Mouse (Mus musculus) spleen, adult 12 weeks (tissue): Measurements from ENCODE around the gene Dppa5a.
"Not testable (repeated sequence)": the region's sequence is repeated elsewhere in the genome, so short reads cannot be mapped to it uniquely, and the experiment has no call there.

Experiments used
- DNase-seq: peaks from one replicate; pipeline ENCODE4 v3.0.0; 2022; ENCODE audit warnings: low spot score

The Dppa5a gene

DNA sequence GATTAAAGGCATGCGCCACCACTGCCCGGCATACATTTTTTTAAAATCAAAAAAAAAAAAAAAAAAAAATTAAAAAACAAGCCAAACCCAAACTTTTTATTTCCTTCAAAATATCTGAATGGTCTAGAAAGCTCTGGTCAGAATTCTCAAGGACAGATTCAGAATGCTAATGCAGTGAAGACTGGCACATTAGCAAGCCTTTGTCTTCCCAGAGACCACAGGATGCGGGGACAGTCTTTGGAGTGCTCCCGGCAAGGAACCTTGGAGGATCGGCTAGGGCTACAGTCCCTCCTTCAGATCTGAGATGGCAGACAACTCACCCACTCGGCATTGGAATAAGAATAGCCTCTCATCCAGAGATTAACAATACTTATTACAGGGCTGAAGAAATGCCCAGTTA, 3.3 kb downstream of the Dppa5a start:
- DNase-seq = no peak

DNA sequence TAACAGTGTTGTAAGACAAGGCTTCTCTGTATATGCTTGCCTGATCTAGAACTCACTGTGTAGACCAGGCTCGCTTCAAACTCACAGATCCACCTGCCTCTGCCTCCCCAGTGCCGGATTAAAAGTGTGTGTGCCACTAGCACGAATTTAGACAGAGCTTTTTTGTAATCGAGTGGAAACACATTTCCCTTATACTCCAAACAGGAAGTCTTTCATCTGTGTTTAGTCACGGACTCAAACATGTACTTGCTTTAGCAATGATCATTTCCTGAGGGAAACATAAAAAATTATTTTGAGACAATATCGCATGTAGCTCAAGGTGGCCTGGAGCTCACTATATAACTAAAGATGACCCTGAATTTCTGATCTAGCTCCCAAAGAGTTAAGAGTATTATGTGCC, 4.6 kb downstream of the Dppa5a start:
- no peak for DNase-seq

DNA sequence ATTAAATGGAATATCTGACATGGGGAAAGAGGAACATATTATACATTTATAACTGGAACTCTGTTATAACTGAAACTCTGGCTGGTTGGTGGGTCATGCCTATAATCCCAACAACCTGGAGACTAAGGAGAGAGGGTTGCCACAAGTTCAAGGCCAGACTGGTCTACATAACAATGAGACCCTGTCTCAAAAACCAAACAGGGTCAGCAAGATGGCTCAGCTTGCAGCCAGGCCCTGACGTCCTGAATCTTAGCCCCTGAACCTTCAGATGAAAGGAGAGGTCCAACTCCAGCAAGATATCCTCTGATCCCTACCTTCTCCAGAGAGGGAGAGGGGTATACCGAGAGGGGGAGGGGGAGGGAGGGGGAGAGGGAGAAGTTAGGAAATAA, 7.5 kb downstream of the Dppa5a start:
- no peak for DNase-seq

DNA sequence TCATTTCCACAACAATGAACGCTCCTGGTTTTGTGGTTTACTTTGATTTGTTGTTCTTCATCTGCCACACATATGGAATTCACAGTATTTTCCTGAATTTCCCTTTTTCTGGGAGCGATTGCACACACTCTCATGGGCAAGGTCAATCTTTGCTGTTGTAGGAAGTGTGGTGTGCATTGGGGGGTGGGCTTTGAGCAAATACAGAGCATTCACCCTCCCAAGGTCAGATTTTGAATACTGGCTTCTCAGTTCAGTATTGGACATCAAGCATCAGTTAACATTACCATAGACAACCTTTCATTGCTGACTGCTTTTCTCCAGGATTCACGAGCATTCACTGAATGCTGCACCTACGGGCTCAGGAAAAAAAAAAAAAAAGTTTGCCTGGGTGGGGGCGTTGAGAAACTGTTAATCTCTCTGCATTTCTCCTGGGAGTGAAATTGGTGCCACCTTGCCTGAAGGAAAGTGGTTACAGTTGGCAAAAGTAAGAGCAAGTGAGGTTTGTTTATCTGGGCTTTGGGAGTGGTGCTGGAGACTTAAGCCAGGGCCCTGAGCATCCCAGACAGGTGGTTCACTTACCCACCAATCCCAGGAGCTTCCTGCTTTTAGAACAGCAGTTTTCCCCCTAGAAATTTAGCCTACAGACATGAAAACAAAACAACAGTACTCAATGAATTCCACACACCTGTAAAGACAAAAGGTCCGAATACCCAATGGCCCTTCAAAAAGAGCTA, 8.1 kb downstream of the Dppa5a start:
- DNase-seq = no peak

DNA sequence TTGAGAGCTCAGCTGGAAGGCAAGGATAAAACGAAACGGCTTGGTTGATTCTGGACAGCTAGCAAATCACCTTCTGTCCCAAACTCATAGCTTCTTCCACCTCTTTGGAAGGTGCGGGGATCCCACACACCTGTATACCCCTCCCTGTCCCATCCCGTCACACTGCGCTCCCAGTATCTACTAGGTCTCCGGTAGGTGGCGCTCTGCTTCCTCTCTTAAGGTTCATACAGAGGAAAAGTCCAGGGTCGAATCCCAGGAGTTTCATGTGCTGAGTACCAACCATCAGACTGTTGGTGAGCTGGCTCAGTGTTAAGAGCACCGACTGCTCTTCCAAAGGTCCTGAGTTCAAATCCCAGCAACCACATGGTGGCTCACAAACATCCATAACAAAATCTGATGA, 9.9 kb downstream of the Dppa5a start:
- DNase-seq = peak; percentile 22

DNA sequence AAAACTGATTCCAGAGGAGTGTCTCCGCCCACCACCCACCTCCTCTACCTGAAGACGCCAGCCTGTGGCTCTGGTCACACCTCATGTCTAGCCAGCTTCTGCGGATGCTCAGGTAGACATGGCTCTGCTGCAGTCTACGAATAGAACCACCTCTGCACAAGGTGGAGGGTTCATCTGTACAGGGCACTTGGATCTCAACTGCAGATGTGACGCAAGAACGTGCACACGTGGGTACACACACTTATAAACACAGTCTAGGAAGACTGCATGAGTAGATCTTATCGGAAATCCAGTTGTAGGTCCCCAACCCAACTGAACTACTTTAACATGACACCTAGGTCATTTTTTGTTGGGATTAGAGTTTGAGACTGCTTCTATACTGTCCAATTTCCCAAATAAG, 12.4 kb downstream of the Dppa5a start, which contains the start of gene Gsta2:
Gene Gsta2, minus strand, starts transcription at position 178 of the 400 bp plus-strand sequence.
- DNase-seq = no peak

DNA sequence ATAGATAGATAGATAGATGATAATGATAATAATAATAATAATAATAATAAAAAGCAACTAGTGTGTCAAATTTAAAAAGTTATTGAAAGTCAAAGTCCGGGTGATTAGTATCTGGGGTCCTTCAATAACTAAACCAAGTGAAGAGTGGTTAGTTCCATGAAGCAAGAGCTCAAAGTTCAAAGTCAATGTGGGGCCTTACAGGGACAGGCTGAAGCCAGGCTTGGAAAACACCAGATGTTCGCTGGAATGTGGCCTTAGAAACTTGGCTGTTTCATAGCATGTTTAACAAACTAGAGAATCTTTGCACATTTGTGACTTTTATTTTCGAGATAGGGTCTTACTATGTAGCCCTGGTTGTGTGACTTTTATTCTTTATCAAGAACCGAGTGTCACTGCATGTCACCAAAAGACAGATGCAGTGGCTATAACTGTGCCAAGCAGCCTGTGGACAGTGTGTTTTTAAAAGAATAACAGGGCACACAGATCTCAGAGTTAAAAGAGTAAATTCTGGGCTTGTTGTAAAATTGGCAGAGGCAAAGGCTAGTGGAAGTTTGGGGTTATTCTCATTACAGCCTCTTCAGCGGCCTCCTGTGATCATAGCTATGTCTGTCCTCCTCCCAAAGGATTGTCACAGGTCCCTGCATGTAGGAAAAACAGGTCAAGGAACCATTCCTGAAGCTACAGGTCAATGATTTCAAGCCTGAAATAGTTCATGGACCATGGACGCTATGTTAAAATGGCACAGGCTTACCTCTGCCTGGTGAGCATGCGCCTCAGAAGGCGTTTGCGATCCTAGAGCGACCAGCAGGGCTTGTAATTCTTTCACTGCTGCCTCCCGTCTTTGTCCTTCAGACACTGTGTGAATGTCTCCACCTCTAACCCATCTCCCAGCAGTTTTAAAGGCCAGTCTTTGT, 13.1 kb downstream of the Dppa5a start:
- DNase-seq = no peak

DNA sequence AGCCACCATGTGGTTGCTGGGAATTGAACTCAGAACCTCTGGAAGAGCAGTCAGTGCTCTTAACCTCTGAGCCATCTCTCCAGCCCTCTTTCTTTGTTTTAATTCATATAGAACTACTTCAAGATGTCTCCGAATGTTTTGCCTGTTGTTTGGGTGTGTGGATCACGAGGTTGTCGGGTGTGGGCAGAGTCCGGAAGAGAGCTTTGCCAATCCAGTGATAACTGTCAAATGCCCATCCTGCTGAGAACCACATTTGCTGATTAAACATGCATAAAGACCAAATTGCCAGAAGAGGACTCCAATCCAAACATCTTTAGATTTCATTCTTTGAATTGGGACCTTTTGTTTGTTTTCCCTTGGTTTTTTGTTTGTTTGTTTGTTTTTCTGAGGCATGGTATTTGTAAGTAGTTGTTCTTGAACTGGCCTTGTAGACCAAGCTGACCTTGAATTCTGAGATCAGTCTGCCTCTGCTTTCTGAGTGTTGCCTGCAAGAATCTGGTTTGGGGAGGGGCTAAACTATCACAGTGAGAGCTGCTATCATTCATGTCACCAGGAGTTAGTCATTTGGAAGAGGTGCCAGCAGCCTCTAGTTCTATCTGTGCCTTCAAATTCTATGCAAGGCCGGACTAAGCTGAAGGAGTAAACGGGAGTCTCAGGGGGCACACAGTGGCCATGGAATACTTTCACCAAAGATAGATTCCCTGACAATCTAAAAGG, 16.3 kb downstream of the Dppa5a start:
- DNase-seq = no peak

DNA sequence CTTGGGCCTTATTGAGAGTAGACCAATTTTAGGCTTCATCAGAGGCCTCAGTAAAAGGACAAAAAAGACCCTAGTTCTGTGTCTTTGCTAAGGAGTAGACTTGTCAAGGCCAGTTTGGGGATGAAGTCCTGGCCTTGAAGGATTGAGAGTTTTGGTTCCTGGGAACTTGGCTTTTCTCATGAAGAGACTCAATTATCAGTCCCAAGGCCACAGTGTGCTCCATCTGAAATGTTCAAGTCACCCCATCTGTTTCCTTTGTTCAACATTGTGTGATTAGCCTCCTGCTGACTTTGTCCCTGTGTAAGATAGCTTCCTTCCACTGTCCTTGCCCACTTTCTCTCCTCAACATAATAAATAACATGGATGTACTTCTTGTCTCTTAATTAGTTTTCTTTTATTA, 18.0 kb downstream of the Dppa5a start:
- not testable (repeated sequence) for DNase-seq

DNA sequence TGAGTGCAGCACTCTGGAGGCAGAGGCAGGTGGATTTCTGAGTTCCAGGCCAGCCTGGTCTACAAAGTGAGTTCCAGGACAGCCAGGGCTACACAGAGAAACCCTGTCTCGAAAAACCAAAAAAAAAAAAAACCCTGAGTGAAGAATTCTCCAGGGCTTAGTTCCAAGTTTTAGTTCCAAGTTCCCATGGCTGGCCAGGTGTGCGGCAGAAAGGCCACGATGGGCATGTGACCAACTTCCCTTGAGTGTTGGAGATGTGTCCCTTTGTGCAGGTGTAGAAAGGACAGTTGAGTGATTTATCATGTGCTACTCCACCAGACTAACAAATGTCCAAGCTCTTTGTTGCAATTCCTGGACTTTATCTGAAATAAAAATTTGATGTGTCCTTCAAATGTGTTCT, 18.8 kb downstream of the Dppa5a start:
- not testable (repeated sequence) for DNase-seq

DNA sequence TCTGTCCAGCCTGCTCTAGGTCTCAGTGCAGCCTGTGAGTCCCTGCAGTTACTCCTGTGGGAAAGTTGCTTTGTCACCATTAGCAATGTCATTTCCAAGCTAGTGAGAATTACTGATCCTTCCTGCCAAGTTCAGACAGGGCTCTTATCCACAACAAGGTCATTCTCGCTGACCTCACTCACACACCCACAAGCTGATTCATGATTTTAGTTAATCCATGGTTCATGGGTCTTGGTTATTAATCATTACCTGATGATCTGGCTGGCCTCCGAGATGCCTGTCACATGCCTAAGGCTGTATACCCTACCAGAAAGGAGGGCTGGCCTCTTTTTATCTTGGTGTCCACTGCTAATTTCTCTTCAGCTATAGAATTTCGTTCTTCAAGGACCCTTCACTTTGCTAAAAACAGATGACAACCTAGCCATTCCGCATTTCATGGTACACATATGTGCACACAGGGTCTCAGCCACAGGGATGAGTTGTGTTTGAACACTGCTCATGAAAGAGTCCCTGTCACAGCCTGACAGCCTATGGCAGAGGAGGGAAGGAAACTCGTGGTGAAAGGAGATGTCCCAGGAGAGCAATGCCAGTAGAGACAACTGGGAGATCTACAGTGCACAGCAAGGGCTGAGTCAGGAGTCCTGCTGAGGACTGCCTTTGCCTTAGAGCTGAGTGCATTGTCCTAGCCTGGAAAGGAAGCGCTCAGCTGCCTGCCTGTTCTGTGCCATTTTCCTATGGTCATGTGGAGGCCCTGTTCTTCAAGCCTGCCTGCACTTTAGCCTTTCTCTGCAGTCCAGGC, 19.6 kb downstream of the Dppa5a start:
- not testable (repeated sequence) for DNase-seq

DNA sequence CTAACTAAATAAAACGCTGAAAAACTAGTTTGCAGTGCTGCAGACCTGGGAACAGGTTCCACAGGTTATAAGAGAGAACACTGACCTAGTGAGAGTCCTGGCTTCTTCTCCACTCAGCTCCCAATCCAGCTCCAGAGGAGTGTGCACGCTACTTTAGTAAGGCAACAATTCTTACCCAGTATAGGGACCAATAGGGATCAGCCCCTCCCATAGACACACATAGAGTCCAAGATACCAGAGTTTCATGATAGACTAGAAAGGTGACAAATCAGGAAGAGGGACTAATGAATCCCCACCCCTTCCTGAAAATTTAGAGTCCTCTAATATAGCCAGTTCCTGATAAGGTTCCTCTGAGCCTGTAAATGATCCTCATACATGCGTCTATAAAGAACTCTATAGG, 21.0 kb downstream of the Dppa5a start:
- DNase-seq = no peak

DNA sequence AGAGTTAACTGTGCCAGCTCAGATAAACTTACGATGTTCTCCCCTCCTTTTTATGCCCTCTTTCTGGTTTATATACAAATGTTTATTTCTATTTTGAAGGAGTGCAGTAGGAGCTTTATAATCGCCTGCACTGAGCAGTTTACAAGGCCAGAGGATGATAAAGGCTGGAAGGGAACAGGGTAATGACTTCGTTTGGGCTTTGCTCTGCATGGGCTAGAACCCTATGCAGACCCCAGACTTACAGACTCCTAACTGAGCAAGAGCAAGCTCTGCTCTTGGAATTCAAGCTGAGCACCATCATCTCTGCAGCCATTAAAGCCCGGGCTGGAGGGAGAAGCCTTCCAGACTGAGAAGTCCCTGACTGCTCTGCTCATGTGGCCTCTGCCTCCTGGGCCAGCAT, 22.7 kb downstream of the Dppa5a start:
- not testable (repeated sequence) for DNase-seq

DNA sequence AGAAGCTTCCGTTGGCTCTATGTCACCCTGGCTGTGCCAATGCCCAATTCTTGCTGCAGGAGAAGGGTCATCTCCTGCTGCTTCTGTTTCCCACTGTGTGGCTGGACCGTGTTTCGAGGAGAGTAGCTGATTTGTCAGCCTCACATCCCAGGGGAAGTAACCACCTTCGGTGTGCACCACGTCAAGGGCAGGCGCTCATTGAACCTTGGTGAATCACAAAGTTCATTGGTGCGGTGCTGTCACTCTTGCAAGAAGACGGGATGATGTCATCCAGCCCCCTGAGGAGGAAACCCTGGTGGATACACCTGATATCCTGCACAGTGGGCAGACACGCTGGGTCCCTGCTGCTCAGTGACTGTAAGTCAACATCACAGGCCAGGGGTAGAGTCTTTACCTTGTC, 24.9 kb downstream of the Dppa5a start:
- DNase-seq = not testable (repeated sequence)

DNA sequence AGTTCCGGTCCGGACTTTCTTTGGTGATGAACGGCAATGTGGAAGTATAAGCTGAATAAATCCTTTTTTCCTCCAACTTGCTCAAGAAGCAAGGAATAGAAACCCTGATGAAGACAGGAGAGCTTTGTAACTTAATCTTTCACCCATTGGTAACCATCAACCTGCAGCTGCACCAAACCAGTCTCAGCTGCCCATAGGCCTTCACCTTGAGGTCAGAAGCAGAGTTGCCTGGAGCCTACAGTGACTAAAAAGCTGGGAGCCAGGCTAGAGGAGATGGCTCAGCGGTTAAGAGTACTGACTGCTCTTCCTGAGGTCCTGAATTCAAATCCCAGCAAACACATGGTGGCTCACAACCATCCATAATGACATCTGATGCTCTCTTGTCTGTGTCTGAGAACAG, 25.5 kb downstream of the Dppa5a start:
- DNase-seq = not testable (repeated sequence)

DNA sequence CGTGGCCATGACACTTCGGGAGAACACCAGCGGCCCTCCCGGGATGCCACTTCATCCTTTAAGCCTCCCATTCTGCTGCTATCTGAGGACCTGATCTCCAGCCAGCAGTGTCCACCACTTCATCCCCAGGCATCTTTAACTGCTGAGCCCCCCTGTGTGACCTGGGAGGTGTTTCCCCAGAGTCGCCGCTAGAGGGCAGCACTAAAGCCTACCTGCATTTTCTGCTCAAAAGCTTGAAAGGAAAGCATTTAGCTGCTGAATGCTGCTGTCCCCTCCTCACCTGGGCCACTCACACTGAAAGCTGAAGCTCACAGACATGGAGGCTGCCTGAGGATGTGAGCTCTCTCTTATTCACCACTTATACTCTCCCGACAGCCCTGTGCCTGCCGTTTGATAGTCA, 27.7 kb downstream of the Dppa5a start:
- peak; percentile 9 for DNase-seq

DNA sequence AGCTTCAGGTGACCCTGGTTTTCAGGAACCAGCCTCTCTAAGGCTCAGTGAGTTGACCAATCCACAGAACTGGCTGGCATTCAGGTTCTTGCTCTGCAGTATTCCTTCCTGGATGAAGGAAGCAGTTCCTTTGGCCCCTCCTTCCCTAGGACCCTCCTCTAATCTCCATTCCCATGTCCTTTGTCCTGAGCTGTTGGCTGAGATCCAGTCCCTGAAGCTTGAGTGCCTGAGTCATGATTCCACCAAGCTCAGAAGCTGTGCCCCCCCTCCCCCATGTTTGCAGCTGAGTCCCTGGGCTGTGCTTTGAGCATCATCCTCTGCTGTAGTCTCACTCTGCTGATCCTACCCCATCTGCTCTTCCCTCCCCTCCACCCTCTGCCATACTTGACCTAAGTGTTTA, 30.9 kb downstream of the Dppa5a start:
- not testable (repeated sequence) for DNase-seq

DNA sequence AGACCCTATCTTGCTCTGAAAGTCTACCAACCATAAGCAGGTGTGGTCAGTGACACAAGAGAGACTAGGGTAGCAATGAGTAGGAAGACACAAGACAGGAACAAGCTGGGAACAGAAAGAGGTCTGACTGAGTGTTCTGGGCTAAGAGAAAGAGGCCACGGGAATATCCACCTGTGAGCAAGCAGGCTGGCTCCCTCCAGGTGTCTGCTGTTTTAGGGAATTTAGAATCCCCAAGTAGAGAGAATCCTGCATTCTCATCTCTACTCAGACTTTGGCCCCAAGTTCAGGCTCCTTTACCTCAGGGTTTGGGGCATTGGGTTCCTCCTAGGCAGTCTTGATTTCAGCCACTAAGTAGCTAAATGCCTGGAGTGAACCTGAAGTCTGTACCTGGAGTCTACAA, 40.7 kb downstream of the Dppa5a start, which contains the start of gene Omt2b:
Gene Omt2b, plus strand, starts transcription at position 301 of the 400 bp plus-strand sequence.
- not testable (repeated sequence) for DNase-seq

DNA sequence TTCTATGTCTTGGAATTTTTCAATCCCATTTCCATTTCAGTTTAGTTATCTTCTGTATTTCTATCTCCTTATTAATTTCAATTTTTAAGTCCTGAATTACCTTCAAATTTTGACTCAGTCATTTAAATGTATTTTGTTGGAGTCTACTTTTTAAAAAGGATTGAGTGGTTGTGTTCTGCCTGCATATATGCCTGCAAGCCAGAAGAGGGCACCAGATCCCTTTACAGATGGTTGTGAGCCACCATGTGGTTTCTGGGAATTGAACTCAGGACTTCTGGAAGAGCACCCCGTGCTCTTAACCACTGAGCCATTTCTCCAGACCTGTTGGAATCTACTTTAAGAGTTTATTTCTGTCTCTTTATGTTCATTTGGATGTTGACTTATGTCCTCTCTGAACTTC, 48.5 kb downstream of the Dppa5a start:
- no peak for DNase-seq
